Mouse (Mus musculus) retina, embryonic 14.5 days (tissue): ENCODE results near the gene Tigar.
A peak's percentile ranks its signal among the peaks of the same experiment; 100 is the strongest.

Experiments
- DNase-seq: peaks from one replicate; pipeline ENCODE4 v3.0.0-alpha.2; 2015; ENCODE audit warnings: low spot score

Tigar gene

GRCm38 (mm10) chr6:127109402-127109930 lies at the start of gene Tigar:
Tigar (minus strand) TSS chr6:127109557.
- peak; percentile 94 for DNase-seq

GRCm38 (mm10) chr6:127157321-127157720 lies 48.0 kb upstream of the Tigar start:
- DNase-seq, result no peak

- DNase-seq, result peak; percentile 44
Measured at GRCm38 (mm10) chr6:127155468-127155867, 46.1 kb upstream of the Tigar start.

DNA sequence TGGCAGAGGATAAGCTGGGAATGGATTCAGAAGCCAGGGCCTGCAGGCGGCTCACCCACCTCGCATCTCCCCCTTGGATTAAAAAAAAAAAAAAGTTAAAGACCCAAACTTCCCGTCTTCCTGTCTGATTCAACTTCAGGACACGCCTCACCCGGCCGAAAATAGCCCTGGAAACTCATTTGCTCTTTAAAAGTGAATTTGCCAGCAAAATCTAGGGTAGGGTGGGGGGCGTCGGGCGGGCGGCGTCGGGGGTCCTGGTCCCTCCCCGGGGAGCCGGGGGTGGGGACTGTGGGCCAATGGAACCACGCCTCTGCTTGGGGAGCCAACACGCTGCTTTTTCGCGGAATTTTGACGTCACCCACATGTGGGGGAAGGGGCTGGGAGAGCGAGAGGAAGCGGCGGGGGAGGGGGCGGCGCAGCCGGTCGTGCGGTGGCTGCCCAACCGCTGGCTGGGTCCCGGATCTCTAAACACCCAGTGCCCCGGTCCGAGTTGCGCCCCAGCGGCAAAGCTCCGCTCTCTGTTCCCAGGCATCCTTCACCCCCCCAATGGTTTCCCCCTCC lies 45.4 kb upstream of the Tigar start:
- peak; percentile 64 for DNase-seq

DNA sequence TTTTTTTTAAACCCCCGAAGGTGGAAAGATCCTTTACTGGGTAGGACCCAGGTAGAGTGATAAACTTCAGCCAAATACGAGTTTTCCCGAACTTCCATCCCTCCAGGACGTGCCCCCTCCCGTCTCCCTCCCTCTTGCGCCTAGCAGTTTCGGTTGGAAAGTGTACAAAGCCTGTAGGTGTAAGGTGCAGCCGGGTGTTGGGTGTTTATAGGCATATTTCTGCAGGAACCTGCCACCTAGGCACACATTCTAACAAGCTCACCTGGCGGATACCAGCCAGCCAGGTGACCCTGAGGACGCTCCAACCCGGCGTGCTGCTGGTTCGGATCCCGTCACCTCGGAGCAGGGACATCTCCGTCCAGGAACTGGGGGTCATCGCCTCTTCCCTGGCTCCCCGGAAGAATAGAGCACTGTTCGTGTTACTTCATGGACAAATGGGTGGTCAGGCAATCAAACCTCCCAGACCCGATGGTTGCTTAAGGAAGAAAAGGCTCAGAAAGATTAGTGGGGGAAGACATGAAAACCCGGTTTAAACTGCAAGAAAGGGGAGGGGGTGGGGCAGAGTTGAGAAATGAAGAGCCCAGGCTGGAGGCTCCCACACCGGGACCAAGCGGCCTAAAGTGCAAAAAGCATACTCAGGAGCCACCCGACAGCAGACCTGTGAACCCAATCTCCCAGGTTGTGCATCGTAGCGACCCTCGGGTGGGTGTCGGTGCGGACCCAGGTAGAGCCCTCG lies 44.8 kb upstream of the Tigar start:
- no peak for DNase-seq

DNA sequence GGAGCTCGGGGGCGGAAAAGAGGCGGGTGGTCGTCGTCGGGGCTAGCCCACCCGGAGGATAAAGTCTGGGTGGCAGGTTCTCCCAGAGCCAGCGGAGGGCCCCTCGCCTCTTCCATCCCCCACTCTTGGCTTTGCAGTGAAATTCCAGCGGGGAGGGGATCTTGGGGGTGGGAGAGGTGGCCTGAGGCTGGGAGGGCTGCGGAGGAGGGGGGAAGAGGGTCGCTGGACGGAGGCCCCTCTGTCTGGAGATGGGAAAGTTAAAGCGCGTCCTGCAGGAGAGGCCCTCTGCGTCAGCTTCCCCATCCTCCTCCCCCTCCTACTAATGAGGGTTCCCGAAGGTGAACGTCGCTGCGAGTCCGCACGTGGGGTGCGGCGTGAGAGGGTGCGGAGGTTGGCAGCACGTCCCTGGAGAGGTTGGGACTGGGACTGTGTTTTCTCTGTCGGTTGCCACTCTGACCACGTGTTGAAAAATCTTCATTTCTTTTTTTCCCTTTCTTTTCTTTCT lies 44.0 kb upstream of the Tigar start:
- DNase-seq, result peak; percentile 48

- DNase-seq, result peak; percentile 57
Measured at GRCm38 (mm10) chr6:127152106-127152951, 43.0 kb upstream of the Tigar start, which contains the start of gene Ccnd2. Ccnd2 (minus strand) TSS chr6:127152193.

GRCm38 (mm10) chr6:127151565-127152105 lies 42.3 kb upstream of the Tigar start:
- peak; percentile 51 for DNase-seq

DNA sequence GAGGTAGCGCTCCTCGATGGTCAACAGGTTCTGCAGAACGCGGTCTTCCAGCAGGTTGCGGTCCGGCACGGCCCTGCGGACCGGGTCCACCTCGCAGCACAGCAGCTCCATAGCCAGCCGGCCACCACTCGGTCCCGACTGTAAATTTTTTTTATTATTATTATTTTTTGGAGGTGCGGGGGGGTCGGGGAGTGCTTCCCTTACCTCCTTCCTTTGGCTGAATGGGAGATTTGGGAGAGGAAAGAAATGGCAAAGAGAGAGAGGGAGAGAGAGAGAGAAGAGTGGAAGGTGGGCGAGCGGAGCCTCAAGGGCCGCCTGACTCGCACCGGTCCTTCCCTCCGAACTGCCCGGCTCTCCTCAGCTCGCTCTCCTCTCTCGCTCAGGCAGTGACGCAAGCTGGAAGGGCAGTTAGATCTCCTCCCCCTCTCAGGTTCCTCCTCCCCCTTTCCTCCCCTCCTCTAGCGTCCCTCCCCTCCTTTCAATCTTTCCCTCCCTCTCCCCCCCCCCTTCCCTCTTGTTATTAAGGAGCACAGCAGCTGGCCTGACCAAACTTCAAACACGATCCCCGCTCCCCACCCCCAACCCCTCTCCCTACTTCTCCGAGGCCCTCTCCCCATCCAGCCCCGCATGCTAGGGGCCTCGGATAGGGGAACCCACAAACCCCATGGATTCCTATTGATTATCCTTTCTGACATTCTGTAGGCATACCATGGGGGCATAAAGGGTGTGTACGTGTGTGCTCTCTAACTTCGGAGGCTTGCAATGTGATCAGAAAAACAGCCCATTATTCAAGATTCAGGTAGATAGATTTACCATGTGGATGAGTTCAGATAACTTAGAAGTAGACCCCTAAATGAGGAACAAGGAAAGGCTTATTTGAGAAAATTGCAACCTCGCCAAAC lies 41.6 kb upstream of the Tigar start:
- peak; percentile 71 for DNase-seq

- peak; percentile 43 for DNase-seq
Measured at GRCm38 (mm10) chr6:127149944-127150662, 40.7 kb upstream of the Tigar start.

DNA sequence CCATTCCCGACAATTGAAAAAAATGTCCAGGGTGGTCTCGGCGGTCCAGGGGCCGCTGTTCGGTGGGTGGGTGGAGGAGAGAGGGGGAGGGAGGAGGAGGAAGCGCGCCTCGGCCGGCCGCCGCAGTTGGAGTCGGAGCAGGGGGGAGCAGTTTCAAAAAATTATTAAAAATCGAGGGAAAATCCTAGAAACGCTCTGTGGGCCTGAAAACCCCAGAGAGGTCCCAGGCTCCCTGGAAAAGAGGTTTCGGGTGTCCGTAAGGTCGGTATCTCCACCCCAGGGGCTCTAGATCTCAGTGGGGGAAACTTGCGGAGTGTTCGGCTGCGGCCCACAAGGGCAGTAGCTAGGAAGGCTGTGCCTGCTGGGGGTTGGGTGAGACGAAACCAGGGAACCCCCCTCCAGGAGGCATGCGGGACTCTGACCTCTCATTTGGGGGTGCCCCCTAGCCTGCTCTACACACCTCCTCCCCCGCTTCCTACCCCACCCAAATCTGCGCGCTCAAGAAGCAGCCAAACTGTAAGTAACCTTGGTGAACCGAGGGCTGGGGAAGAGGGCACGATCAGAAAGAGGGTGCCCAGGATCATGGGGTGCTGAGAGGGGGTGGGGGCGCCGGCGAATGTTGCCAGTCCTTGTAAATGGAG lies 40.1 kb upstream of the Tigar start:
- DNase-seq, result no peak

DNA sequence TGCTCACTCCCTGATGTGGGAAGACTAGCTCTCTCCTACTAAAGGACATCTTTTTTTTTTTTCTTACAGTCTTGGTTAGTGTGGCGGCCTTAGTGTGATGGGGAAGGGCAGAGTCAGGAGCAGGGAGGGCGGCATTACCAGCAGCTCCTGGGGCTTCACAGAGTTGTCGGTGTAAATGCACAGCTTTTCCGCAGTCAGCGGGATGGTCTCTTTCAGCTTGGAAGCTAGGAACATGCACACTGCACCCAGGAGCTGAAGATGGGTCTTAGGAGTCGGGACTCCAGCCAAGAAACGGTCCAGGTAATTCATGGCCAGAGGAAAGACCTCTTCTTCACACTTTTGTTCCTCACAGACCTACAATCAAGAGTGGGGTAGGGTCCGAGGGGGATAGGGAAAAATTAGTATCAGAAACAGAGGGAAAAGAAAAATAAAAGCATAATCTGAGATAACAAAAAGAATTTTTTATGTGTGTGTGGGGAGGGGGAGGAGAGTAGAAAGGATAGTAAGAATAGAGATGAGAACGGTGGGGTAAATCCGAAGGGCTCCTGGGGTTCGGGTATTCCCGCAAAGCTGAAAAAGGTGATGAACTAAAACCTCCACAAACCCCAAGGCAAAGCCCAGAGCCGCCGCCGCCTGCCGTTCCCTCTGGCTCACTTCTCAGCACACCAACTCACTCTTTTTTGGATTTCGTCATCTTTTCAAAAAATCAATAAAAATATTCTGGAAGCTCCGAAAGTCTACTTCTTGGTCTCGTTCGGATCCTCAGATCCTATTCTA lies 39.4 kb upstream of the Tigar start:
- peak; percentile 47 for DNase-seq

DNA sequence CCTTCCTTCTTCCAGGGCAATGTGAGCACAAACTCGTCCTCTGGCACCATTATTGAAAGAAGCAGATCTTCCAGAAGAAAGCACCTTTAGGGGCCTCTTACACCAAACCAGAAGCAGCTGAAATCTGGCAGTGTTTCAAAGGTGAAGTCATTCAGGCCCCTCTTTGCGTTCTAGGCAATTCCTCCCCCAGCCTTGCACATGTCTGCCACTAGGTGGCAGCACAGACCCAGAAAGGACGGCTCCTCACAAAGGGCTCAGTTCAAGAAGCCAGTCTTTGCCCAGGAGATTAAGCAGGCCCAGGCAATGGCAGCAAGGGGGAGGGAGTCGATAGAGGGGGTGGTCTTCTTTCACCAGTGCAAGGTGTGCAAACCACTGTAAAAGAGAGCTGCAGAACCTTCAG lies 38.3 kb upstream of the Tigar start:
- peak; percentile 89 for DNase-seq

DNA sequence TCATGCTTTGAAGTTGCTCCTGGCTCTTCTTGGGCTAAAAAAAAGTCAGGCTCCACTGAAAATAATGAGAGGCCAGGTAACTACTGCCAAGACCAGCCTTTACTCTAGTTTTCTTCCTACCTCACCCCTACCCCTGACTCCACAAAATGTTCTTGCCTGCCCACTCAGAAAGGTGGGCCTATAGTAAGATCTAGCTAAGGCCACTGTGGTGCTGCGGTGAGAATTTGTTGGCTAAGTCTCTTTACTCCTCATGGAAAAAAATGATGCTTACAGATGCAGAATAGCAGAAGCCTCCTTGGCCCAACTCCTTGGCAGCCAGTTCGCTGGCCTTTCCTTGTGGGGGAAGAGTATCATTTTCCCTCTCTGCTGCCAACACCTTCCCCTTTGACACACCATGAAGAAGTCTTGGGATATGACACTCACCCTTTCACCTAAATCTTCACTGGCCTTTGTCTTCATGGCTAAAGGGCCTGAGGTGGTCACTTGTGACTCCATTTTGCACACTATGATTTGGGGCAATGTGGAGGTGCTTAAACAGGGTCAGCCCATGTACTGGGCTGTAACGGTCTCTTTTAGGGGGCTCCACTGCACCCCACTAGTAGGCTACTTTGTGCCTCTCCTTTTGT lies 37.1 kb upstream of the Tigar start:
- DNase-seq, result no peak

DNA sequence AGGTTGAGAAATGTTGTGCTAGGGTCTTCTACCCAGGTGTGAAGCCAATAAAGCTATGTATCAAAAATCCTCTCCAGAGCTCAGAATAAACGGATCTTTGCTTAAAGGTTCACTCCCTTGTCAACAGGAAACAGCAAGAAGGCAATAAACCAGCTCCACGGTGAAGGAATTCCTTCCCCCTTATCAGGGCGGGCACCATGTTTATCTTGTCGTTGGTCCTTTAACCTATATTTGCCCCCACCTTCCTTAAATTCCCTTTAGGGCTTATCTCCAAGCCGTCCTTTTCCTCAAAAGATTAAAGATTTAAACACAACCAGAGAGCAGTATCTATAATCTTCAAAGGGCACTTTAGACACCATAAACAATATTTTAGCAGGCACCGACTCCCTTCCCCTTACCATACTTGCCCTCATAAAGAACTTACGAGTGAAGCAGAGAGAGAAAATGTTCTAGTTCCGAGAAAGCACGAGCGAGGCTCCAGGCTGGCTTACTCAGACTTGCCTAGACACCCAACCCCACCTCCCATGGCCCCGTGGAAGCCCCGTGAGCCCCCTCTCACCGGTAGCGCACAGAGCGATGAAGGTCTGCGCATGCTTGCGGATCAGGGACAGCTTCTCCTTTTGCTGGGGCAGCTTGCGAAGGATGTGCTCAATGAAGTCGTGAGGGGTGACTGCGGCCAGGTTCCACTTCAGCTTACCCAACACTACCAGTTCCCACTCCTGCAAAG lies 36.3 kb upstream of the Tigar start:
- no peak for DNase-seq

GRCm38 (mm10) chr6:127143576-127144288 lies 34.4 kb upstream of the Tigar start:
- no peak for DNase-seq

- DNase-seq, result no peak
Measured at GRCm38 (mm10) chr6:127143124-127143520, 33.8 kb upstream of the Tigar start.
